Mouse (Mus musculus) myocyte (in vitro differentiated cells): Measurements from ENCODE around the gene Baiap2. TPM values are rescaled to one million over a fixed set of nuclear protein-coding genes. Genes with fewer than 3 reads are reported as not detected.

Experiments
- H3K27me3 ChIP-seq: one replicate; pipeline ENCODE4 v1.6.1; 2011; ENCODE audit not compliant: control insufficient read depth, insufficient read depth, insufficient read length
- H3K36me3 ChIP-seq: one replicate; pipeline ENCODE4 v1.6.1; 2011; ENCODE audit not compliant: control insufficient read depth, insufficient read depth
- H3K4me2 ChIP-seq: one replicate; pipeline ENCODE4 v1.6.1; 2011; ENCODE audit warnings: low read depth, control low read depth
- H3K4me3 ChIP-seq: one replicate; pipeline ENCODE4 v1.5.1; 2011; ENCODE audit warnings: mild to moderate bottlenecking, control low read depth, moderate library complexity
- H3K79me2 ChIP-seq: one replicate; pipeline ENCODE4 v1.6.1; 2011; ENCODE audit not compliant: control insufficient read depth, insufficient read depth
- H3ac ChIP-seq: one replicate; pipeline ENCODE4 v1.6.1; 2011; ENCODE audit not compliant: control insufficient read depth, insufficient read length
- CEBPB ChIP-seq: IDR thresholded peaks from 2 replicates; pipeline ENCODE4 v1.6.1; 2011; ENCODE audit warnings: mild to moderate bottlenecking, moderate library complexity; ENCODE audit not compliant: poor library complexity, insufficient read depth, severe bottlenecking
- E2F4 ChIP-seq: IDR thresholded peaks from one replicate; pipeline ENCODE4 v1.6.1; 2011; ENCODE audit warnings: mild to moderate bottlenecking, control low read depth, moderate library complexity; ENCODE audit not compliant: insufficient read depth
- MAX ChIP-seq: IDR thresholded peaks from one replicate; pipeline ENCODE4 v1.6.1; 2011; ENCODE audit warnings: low read depth, mild to moderate bottlenecking, control low read depth
- MYOD1 ChIP-seq, 3 experiments: IDR thresholded peaks; one replicate each; pipeline ENCODE4 v1.6.1; 2011; ENCODE audit warnings: control low read depth in 2 of 3, low read depth in 2 of 3, mild to moderate bottlenecking in 2 of 3, moderate library complexity in 1 of 3; ENCODE audit not compliant: insufficient read length in 2 of 3, control insufficient read depth in 1 of 3
- MYOG ChIP-seq, 3 experiments: IDR thresholded peaks; one replicate each; pipeline ENCODE4 v1.6.1; 2011; ENCODE audit warnings: control low read depth in 2 of 3, low read depth in 2 of 3, mild to moderate bottlenecking in 2 of 3; ENCODE audit not compliant: insufficient read length in 2 of 3, control insufficient read depth in 1 of 3, insufficient read depth in 1 of 3
- POLR2A ChIP-seq: IDR thresholded peaks from one replicate; pipeline ENCODE4 v1.6.1; 2011; ENCODE audit warnings: low read depth, mild to moderate bottlenecking, control low read depth, moderate library complexity; ENCODE audit not compliant: insufficient read length
- POLR2AphosphoS2 ChIP-seq: IDR thresholded peaks from one replicate; pipeline ENCODE4 v1.6.1; 2011; ENCODE audit warnings: low read depth, control low read depth; ENCODE audit not compliant: insufficient read length
- REST ChIP-seq: IDR thresholded peaks from one replicate; pipeline ENCODE4 v1.6.1; 2011; ENCODE audit warnings: mild to moderate bottlenecking, control low read depth, moderate library complexity; ENCODE audit not compliant: insufficient read depth, insufficient read length
- SRF ChIP-seq: IDR thresholded peaks from one replicate; pipeline ENCODE4 v1.6.1; 2011; ENCODE audit warnings: low read depth; ENCODE audit not compliant: control insufficient read depth, insufficient read length
- TCF12 ChIP-seq: IDR thresholded peaks from one replicate; pipeline ENCODE4 v1.6.1; 2011; ENCODE audit warnings: mild to moderate bottlenecking, control low read depth; ENCODE audit not compliant: poor library complexity, insufficient read depth, severe bottlenecking
- TCF3 ChIP-seq: IDR thresholded peaks from one replicate; pipeline ENCODE4 v1.6.1; 2011; ENCODE audit warnings: low read depth, control low read depth; ENCODE audit not compliant: insufficient read length
- USF1 ChIP-seq: IDR thresholded peaks from one replicate; pipeline ENCODE4 v1.6.1; 2011; ENCODE audit warnings: low read depth, mild to moderate bottlenecking, control low read depth, moderate library complexity
- polyA plus RNA-seq: library from polyadenylated mRNA; unstranded; fragments of >200 nt; fragmentation: generic; extraction: Trizol; gene quantifications from one replicate; pipeline ENCODE4 v1.2.1, GENCODE M21; 2012; ENCODE audit warnings: missing spikeins

Gene Baiap2
- polyA plus RNA-seq, 1 experiment = 23.0 TPM

GRCm38 (mm10) chr11:120012702-120013101 is 70.1 kb downstream of the Baiap2 start:
- Histone ChIP-seq H3K79me2 (no peaks in the 10 kb centered on the region), H3K27me3 (peaks cover 34% of the 10 kb centered on the region), H3K36me3 (no peaks in the 10 kb centered on the region), H3K4me2 (no peak overlapping the region), H3ac (no peak overlapping the region), H3K4me3 (no peak overlapping the region)
- TF ChIP-seq MAX = no peak
- peak in 1 of 3 experiments; percentile 18 for TF ChIP-seq MYOD1 (IDR thresholded peaks at IDR 0.05; ENCODE audit: control insufficient read depth in 1 of 3, insufficient read length in 2 of 3, low read depth in 2 of 3)

GRCm38 (mm10) chr11:120013174-120013711 is 70.7 kb downstream of the Baiap2 start:
- Histone ChIP-seq H3K36me3 (no peaks in the 10 kb centered on the region), H3K4me3 (no peak overlapping the region), H3K27me3 (peaks cover 39% of the 10 kb centered on the region), H3ac (no peak overlapping the region), H3K79me2 (no peaks in the 10 kb centered on the region), H3K4me2 (no peak overlapping the region)
- TF ChIP-seq MYOG (IDR thresholded peaks at IDR 0.05; ENCODE audit: control insufficient read depth in 1 of 3, insufficient read depth in 1 of 3, insufficient read length in 2 of 3, low read depth in 2 of 3) = peak in 1 of 3 experiments; percentile 34
- no peak for TF ChIP-seq CEBPB
- no peak for TF ChIP-seq USF1
- TF ChIP-seq MAX = no peak
- TF ChIP-seq POLR2AphosphoS2 = no peak
- peak in 1 of 3 experiments; percentile 11 for TF ChIP-seq MYOD1 (IDR thresholded peaks at IDR 0.05; ENCODE audit: control insufficient read depth in 1 of 3, insufficient read length in 2 of 3, low read depth in 2 of 3)

- Histone ChIP-seq H3K27me3 (peaks cover 52% of the 10 kb centered on the region), H3K79me2 (no peaks in the 10 kb centered on the region), H3ac (no peak overlapping the region), H3K4me2 (no peak overlapping the region), H3K4me3 (no peak overlapping the region), H3K36me3 (no peaks in the 10 kb centered on the region)
- TF ChIP-seq MAX (no peak), E2F4 (no peak), TCF12 (no peak), POLR2A (no peak), MYOD1 (IDR thresholded peaks at IDR 0.05; ENCODE audit: control insufficient read depth in 1 of 3, insufficient read length in 2 of 3, low read depth in 2 of 3) (no peak), REST (no peak), USF1 (no peak), TCF3 (no peak)
These were observed 72.2 kb downstream of the Baiap2 start for GRCm38 (mm10) chr11:120014758-120015157.

GRCm38 (mm10) chr11:120017011-120017410 is 74.4 kb downstream of the Baiap2 start:
- H3K36me3 ChIP-seq = no peaks in the 10 kb centered on the region

GRCm38 (mm10) chr11:120019542-120020440 is 77.2 kb downstream of the Baiap2 start:
- TF ChIP-seq E2F4 (no peak), SRF (no peak), CEBPB (no peak), MAX (no peak), POLR2A (no peak), MYOG (IDR thresholded peaks at IDR 0.05; ENCODE audit: control insufficient read depth in 1 of 3, insufficient read depth in 1 of 3, insufficient read length in 2 of 3, low read depth in 2 of 3) (no peak)
- H3K4me3 ChIP-seq = no peak overlapping the region

More at GRCm38 (mm10) chr11:120017011-120017410, 74.4 kb downstream of the Baiap2 start:
- TF ChIP-seq CEBPB = no peak
- no peak for TF ChIP-seq MAX
- Histone ChIP-seq H3ac (no peak overlapping the region), H3K4me3 (no peak overlapping the region), H3K27me3 (peaks cover 66% of the 10 kb centered on the region), H3K79me2 (no peaks in the 10 kb centered on the region), H3K4me2 (no peak overlapping the region)

More at GRCm38 (mm10) chr11:120019542-120020440, 77.2 kb downstream of the Baiap2 start:
- peaks cover 80% of the 10 kb centered on the region for H3K27me3 ChIP-seq
- H3ac ChIP-seq = no peak overlapping the region
- no peaks in the 10 kb centered on the region for H3K36me3 ChIP-seq
- no peak overlapping the region for H3K4me2 ChIP-seq
- no peaks in the 10 kb centered on the region for H3K79me2 ChIP-seq
